Mouse (Mus musculus) inflammation-experienced regulatory T-cells, adult 6 months (primary cell): ENCODE measurements around the gene Tas1r3. TPM values are rescaled to one million over a fixed set of nuclear protein-coding genes. Genes with fewer than 3 reads are reported as not detected.

Experiments used
- ATAC-seq: one replicate; pipeline ENCODE4 v1.8.0; 2017
- polyA plus RNA-seq, 3 experiments: library from polyadenylated mRNA; unstranded; fragments of 100-300 nt; shearing (Covaris generic); gene quantifications; one replicate each; pipeline ENCODE4 v1.2.1; 2017

Tas1r3 gene
- polyA plus RNA-seq, 3 experiments from 2014 or later, result 0.16 to 0.40 (median 0.30) TPM

DNA sequence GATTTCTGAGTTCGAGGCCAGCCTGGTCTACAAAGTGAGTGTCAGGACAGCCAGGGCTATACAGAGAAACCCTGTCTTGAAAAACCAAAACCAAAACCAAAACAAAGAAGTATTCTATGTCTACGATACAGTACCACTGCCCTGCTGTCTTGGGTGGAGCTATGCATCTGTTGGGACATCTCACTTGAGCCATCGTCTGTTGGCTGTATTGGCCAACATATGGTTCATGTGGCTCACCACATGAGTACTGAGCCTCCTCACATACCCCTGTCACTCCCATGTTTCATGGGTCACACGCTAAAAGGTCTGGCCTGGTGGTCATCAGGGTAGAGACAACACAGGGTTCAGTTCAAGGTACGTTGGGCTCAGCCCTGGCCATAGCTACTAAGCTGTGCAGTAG lies 23.2 kb upstream of the Tas1r3 start:
- no peak for ATAC-seq

DNA sequence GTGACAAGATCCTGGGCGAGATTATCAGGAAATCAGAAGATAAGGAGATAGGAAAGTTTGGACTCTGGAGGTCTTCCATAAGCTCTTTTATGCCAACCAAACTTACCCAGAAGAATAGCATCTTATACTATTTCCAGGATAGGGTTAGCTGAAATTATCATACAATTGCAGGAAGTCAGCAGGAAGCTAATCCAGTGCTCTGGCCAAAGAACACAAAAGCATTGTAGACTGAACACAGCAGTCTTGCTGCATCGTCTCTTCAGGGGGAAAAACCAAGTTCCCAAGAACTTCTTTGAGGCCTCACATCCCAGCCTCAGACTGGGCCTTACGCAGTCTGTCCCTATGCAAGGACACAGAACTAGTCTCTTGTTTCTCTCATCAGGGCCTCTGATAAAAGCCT lies 20.4 kb upstream of the Tas1r3 start:
- no peak for ATAC-seq

DNA sequence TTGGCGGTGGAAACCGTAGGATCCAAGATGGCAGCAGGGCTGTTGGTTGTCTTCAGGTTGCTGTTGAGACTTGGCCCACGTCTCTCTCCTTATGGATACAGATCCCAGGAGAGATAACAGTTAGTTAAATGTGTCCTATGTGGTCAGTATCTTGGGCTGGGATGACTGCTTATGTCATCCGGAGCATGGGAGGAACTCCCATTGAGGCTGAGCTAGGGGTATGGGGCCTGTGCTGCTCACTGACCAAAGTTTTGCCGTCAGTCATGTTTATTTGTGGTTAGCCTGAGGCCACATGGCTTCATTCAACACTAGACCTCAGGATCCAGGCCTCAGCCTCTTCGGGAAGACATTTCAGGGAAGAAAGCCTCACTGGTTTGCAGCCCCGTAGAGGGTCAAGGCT lies 8.2 kb upstream of the Tas1r3 start:
- ATAC-seq, result no peak

DNA sequence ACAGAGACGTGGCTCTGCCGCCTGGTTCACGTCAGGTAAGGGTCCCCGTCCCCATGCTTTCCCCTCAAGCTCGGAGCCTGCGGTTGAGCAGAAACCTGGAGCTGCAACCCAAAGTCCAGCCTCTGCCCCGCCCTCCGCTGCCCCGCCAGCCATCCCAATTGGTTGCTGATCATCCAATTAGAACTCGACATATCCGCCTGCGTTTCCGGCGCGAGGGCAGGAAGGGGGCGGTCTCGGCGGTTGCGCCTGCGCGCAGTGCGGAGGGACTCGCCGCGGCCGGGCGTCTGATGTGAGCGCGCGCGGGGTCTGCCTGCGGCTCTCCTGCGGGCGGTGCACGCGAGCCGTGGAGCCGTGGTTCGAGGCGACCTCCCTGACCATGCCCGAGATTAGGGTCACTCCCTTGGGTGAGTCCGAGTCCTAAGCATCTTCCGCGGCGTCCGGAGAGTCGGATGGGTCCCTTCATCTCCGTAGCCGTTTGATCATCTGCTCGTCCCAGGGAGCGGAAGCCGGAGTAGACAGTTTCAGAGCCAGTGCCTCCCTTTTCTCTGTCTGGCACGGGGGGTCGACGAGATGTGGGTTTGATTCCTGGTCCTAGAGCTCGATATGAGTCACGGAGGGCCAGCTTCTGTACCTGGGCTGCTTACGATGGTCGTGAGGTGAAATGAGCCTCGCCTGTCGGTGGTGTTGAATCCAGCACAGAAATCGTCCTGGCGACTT lies 6.3 kb upstream of the Tas1r3 start, which contains the start of the genes Cptp and Ints11:
Cptp (minus strand) TSS at position 124 of the 717 bp plus-strand sequence.
Ints11 (plus strand) TSS at position 230 of the 717 bp plus-strand sequence.
- ATAC-seq, result peak; percentile 97

DNA sequence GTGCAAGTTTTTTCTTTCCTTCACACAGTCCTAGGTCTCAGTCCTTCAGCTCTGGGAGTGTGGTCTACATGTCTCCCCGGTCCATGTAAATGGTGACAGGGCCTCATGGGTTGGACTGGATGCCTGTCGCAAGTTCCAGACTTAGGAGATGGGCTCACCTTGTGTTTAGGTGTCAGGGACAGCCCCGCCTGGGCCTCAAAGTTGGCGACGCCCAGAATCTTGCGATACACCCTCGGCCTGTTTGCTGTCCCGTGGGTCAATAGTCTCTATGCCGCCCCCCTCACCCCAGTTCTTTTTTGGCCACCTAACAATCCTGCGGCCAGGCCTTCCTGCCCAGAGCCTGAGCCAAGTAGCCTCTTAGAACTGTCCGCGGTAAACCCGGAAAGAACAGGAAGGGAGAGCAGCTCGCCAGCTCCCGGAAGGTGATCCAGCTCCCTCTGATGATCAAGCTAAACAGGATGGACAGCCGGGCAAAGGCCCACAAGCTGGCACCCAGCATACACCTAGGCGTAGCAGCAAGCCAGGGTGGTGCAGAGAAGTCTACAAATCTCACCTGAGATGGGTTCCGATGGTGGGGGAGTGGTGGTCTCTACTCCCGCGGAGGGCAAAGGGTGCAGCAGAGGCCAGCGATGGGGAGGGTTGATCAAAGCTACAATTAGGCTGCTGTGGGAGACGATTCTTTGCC lies 5.6 kb upstream of the Tas1r3 start:
- ATAC-seq, result peak; percentile 41

DNA sequence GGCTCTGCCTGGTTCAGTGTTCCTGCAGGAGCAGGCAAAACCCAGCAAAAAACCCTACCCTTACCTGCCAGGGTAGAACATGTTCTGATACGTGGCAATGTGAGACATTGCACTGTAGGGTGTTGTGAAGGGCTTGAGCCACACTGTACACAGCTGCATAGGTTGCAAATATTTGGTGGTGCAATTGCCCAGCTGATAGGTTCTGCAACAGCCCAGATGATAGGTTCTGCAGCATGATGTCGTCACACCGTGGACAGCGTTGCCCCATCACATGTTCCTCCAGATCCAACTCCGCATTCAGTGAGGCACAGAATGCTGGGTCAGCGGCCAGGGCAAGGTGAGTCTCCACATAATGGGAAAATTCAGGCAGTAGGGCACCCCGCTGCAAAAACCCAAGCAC lies 1.4 kb downstream of the Tas1r3 start:
- no peak for ATAC-seq

GRCm38 (mm10) chr4:155859318-155859717 lies 3.8 kb downstream of the Tas1r3 start:
- ATAC-seq, result no peak

GRCm38 (mm10) chr4:155856881-155857280 lies 6.3 kb downstream of the Tas1r3 start:
- ATAC-seq, result no peak

- ATAC-seq, result no peak
Measured at GRCm38 (mm10) chr4:155856071-155856470, 7.1 kb downstream of the Tas1r3 start.

DNA sequence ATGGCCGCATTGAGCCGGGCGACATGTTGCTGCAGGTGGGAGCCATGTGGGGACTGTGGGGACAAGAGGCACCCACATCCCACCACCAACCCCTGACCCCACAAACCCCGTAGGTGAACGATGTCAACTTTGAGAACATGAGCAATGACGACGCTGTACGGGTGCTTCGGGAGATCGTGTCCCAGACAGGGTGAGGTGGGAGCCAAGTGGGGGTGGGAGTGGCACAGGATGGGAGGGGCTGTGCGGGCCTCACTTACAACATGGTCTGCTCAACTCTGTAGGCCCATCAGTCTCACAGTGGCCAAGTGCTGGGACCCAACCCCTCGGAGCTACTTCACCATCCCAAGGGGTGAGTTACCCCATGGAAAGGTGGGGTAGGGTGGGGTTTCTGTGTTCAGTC lies 8.2 kb downstream of the Tas1r3 start:
- no peak for ATAC-seq

- ATAC-seq, result no peak
Measured at GRCm38 (mm10) chr4:155853421-155853820, 9.7 kb downstream of the Tas1r3 start.

DNA sequence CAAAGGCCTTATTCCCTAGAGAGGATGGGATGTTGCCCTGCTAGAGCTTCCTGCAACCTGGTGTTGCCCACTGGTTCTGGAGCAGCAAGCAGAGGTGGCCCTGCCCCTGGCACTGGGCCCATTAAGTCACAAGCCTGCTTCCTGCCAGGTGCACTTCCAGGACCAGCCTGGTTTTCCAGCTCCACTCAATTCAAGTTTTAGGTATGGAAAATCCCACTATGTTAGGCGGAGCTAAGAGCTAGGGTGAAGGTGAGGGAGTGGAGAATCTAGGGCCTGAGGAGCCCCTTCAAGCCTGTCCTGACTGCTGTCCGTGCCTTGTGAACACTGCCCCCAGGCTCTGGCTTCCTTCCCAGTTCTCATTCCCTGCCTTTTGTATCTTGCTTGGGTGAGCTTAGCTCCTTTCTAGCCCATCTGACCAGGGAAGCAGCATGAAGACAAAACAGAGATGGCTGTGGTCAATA lies 11.2 kb downstream of the Tas1r3 start:
- no peak for ATAC-seq

DNA sequence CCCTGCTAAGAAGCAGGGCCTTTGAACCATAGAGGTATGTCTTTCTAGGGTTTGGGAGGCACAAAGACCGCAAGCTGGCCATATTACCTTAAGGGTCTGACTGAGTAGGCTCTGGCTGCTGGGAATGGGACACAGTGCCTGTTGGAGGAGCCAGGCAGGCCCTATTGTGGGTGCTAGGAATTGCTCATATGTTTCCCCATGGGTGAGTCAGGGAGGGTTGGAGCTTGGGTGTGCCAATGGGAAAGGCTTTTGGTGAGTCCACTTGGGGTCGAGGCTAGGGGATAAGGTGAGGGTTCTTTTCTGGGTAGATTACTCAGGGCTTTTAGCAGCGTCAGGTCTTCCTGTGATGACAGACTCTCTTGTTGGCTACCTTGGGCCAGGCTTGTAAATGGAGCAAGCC lies 11.8 kb downstream of the Tas1r3 start:
- ATAC-seq, result no peak

DNA sequence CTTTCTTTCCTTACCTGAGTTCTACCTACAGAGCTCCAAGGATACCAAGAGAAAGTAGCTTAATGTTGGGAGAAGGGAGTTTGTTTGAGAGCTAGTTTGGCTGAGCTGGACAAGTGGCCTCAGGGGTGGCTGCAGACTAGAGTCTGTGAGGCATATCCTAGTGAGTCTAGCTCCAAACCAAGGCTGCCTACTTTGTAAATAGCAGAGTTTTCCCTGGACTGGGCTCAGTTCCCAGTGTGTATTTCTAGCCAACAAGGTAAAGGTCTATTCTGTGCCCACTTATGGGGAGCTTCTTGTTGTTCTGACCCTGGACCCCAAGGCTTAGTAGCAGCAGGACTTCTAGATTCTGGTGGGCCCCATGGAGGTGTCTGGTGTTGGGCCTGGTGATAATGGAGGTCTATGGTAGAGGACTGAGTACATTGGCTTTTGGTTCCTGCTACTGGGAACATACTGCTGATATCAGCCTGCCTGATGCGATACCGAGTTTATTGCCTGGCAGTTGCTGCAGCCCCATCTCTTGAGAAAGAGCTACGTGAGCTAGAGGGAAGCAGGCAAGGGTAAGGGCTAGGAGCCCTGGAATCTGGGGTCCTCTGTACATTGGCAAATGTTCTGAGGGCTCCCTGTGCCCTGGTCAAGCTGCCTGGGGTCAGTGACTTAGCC lies 13.2 kb downstream of the Tas1r3 start:
- no peak for ATAC-seq

- no peak for ATAC-seq
Measured at GRCm38 (mm10) chr4:155849391-155849790, 13.8 kb downstream of the Tas1r3 start.

- no peak for ATAC-seq
Measured at GRCm38 (mm10) chr4:155848434-155849095, 14.6 kb downstream of the Tas1r3 start.

- ATAC-seq, result peak; percentile 16
Measured at GRCm38 (mm10) chr4:155847591-155848352, 15.4 kb downstream of the Tas1r3 start.

DNA sequence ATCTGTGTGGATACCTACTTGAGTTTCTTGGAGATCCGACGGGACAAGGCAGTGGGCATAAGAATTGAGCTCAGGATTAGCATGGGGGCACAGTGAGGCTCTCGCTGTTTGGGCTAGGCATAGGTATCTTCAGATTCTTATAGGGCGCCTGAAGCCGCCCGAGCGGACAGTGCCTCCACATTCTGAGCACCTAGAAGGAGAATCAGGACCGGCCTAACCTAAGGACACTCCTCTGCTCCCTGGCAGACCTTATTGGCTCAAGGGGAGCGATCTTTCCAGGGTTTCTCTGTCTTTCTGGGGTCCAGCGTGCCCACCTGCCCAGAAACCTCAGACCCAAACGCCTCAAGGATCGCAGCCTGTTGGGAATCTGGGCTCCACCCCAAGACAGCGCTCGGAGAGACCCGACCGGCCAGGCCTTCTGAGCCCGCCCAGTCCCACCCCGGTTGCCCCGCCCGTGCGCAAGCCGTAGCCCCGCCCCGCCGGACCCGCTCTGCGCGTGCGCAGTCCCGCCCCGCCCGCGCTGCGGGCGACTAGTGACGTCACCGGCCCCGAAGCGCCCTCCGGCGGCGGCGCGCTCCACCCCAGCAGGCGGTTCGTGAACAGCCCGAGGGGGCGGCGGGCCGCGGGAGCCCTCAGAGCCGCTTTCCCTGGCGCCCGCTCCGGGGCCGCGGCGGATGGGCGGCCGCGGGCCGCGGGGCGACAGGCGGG lies 16.1 kb downstream of the Tas1r3 start, which contains the start of gene Dvl1:
Dvl1 (plus strand) TSS at position 532 of the 708 bp plus-strand sequence.
- peak; percentile 90 for ATAC-seq

GRCm38 (mm10) chr4:155843231-155843630 lies 19.9 kb downstream of the Tas1r3 start:
- ATAC-seq, result no peak

DNA sequence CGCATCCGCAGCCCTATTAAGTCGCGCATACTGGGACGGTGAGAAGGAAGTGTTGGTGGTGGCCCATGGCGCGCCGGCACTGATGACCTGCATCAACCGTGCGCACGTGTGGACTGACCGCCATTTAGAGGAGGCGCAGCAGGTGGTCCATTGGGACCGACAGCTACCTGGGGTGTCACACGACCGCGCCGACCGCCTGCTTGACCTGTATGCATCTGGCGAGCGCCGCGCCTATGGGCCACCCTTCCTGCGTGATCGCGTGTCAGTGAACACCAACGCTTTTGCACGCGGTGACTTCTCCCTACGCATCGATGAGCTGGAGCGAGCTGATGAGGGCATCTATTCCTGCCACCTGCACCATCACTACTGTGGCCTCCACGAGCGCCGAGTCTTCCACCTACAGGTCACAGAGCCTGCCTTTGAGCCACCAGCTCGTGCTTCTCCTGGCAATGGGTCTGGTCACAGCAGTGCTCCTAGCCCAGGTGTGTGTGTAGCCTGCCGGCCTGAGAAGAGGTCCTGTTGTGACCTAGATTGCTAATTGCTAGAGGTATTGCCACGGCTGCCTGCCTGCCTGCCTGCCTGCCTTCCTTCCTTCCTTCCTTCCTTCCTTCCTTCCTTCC lies 21.4 kb downstream of the Tas1r3 start:
- ATAC-seq, result no peak

DNA sequence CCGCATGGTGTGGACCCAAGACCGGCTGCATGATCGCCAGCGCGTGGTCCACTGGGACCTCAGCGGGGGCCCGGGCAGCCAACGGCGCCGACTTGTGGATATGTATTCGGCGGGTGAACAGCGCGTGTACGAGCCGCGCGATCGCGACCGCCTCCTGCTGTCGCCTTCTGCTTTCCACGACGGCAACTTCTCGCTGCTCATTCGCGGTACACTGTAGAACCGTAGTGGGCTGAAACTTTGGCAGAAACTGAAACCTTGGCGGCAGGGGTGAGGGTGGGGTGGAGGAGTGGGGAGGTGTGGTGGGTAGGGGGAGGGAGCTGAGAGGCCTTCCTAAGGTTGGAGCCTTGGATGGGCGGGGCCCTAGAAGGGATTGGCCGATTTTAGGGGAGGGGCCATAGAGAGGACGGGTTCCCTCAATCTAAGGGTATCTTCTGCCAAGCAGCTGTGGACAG lies 22.1 kb downstream of the Tas1r3 start:
- ATAC-seq, result peak; percentile 90
